Mouse (Mus musculus) stomach, postnatal 0 days (tissue): ENCODE measurements around the gene Wnt1. TPM values are rescaled to one million over a fixed set of nuclear protein-coding genes. Genes with fewer than 3 reads are reported as not detected.

Experiments
- ATAC-seq: fragments of 200-750 bp; cut with Nextera tagmentation; 2 replicates; pipeline ENCODE4 v1.8.0; 2017; ENCODE audit not compliant: low FRiP score, low TSS enrichment
- DNase-seq: peaks from one replicate; pipeline ENCODE4 v3.0.0-alpha.2; 2016; ENCODE audit warnings: low spot score
- H3K27ac ChIP-seq: fragments of 300-500 bp; sonication (generic); replicated peaks from 2 replicates; pipeline ENCODE4 v1.5.1; 2014; ENCODE audit warnings: mild to moderate bottlenecking, control low read depth
- H3K27me3 ChIP-seq: fragments of 300-500 bp; sonication (generic); 2 replicates; pipeline ENCODE4 v1.6.1; 2014; ENCODE audit warnings: low read length; ENCODE audit not compliant: control insufficient read depth, insufficient read depth
- H3K36me3 ChIP-seq: fragments of 300-500 bp; sonication (generic); 2 replicates; pipeline ENCODE4 v1.6.1; 2014; ENCODE audit warnings: low read length, mixed read lengths; ENCODE audit not compliant: control insufficient read depth, insufficient read depth
- H3K4me1 ChIP-seq: fragments of 300-500 bp; sonication (generic); replicated peaks from 2 replicates; pipeline ENCODE4 v1.6.1; 2014; ENCODE audit warnings: antibody characterized with exemption; ENCODE audit not compliant: control insufficient read depth, insufficient read depth
- H3K4me2 ChIP-seq: fragments of 300-500 bp; sonication (generic); replicated peaks from 2 replicates; pipeline ENCODE4 v1.6.1; 2014; ENCODE audit warnings: low read depth, mild to moderate bottlenecking, control low read depth, moderate library complexity
- H3K4me3 ChIP-seq: fragments of 300-500 bp; sonication (generic); 2 replicates; pipeline ENCODE4 v1.5.1; 2014; ENCODE audit warnings: low read depth, low read length, control low read depth
- H3K9ac ChIP-seq: fragments of 300-500 bp; sonication (generic); 2 replicates; pipeline ENCODE4 v1.6.1; 2014; ENCODE audit warnings: mild to moderate bottlenecking, low read length, control low read depth, mixed read lengths
- H3K9me3 ChIP-seq: fragments of 300-500 bp; sonication (generic); 2 replicates; pipeline ENCODE4 v1.6.1; 2016; ENCODE audit warnings: low read length; ENCODE audit not compliant: control insufficient read depth
- CTCF ChIP-seq: IDR thresholded peaks from 2 replicates; pipeline ENCODE4 v1.5.1; 2016; ENCODE audit warnings: antibody characterized with exemption, low read depth, mild to moderate bottlenecking, moderate library complexity
- EP300 ChIP-seq: optimal IDR thresholded peaks from 2 replicates; pipeline ENCODE3; 2016; ENCODE audit warnings: antibody characterized with exemption
- WGBS: fragments of 180-500 bp; shearing (Covaris S2); extraction: QIAGEN DNeasy Blood & Tissue Kit; methylation state at CpG from one replicate; pipeline ENCODE4 v1.1.7; 2014; 5-methylcytosine and 5-hydroxymethylcytosine counted together
- polyA plus RNA-seq: library from polyadenylated mRNA; unstranded; fragments of >200 nt; fragmentation: Nextera tagmentation; extraction: Ambion mirVana; gene quantifications from 2 replicates; pipeline ENCODE4 v1.2.1, GENCODE M21; 2015

Wnt1 gene
- polyA plus RNA-seq, 1 experiment from 2014 or later: not detected

- Histone ChIP-seq H3K4me3 (no peak overlapping the region), H3K4me1 (peaks cover 5% of the 10 kb centered on the region; the same call in 1 of the 2 replicates), H3K9me3 (no peaks in the 10 kb centered on the region), H3K27ac (no peak overlapping the region), H3K9ac (no peak overlapping the region), H3K27me3 (peaks cover 31% of the 10 kb centered on the region; the same call in 1 of the 2 replicates), H3K36me3 (no peaks in the 10 kb centered on the region), H3K4me2 (0 out of 2 replicates have a peak overlapping the region, but pooled peaks have one; percentile 1)
- WGBS: 8% methylated on average over 8 of the region's 8 CpGs
- DNase-seq (peak; percentile 17), ATAC-seq (peak; percentile 48; the same call in 1 of the 2 replicates)
- TF ChIP-seq CTCF (peak; percentile 37), EP300 (no peak)
These were observed 9.6 kb upstream of the Wnt1 start for GRCm38 (mm10) chr15:98780075-98780474.

- peak; percentile 25; the same call in 1 of the 2 replicates for ATAC-seq
- 0 out of 2 replicates have a peak overlapping the region, but pooled peaks have one; percentile 1 for H3K4me2 ChIP-seq
These were observed 9.1 kb upstream of the Wnt1 start for GRCm38 (mm10) chr15:98780573-98780972.

GRCm38 (mm10) chr15:98781166-98781565 lies 8.5 kb upstream of the Wnt1 start:
- no peak overlapping the region for H3K4me2 ChIP-seq
- peaks cover 4% of the 10 kb centered on the region; the same call in 1 of the 2 replicates for H3K4me1 ChIP-seq
- 33% methylated on average over 6 of the region's 6 CpGs for WGBS
- H3K27ac ChIP-seq: no peak overlapping the region
- TF ChIP-seq EP300: no peak
- peak; percentile 29 for TF ChIP-seq CTCF
- no peak overlapping the region for H3K9ac ChIP-seq
- no peak for DNase-seq
- ATAC-seq: no peak
- no peaks in the 10 kb centered on the region for H3K9me3 ChIP-seq
- H3K4me3 ChIP-seq: no peak overlapping the region
- no peaks in the 10 kb centered on the region for H3K36me3 ChIP-seq
- peaks cover 25% of the 10 kb centered on the region; the same call in 1 of the 2 replicates for H3K27me3 ChIP-seq

More at GRCm38 (mm10) chr15:98780573-98780972, 9.1 kb upstream of the Wnt1 start:
- no peaks in the 10 kb centered on the region for H3K36me3 ChIP-seq
- no peak for TF ChIP-seq EP300
- TF ChIP-seq CTCF: peak; percentile 49
- DNase-seq: peak; percentile 50
- peaks cover 31% of the 10 kb centered on the region; the same call in 1 of the 2 replicates for H3K27me3 ChIP-seq
- WGBS: 7% methylated on average over 13 of the region's 13 CpGs
- no peaks in the 10 kb centered on the region for H3K9me3 ChIP-seq
- H3K9ac ChIP-seq: no peak overlapping the region
- no peak overlapping the region for H3K4me3 ChIP-seq
- H3K27ac ChIP-seq: no peak overlapping the region
- peaks cover 5% of the 10 kb centered on the region; the same call in 1 of the 2 replicates for H3K4me1 ChIP-seq

GRCm38 (mm10) chr15:98785744-98786143 lies 3.9 kb upstream of the Wnt1 start:
- no peak overlapping the region for H3K27ac ChIP-seq
- H3K9me3 ChIP-seq: no peaks in the 10 kb centered on the region
- no peak overlapping the region for H3K4me2 ChIP-seq
- H3K4me1 ChIP-seq: no peaks in the 10 kb centered on the region
- ATAC-seq (no peak), DNase-seq (peak; percentile 30)
- no peak overlapping the region for H3K4me3 ChIP-seq
- 41% methylated on average over 7 of the region's 7 CpGs for WGBS
- no peaks in the 10 kb centered on the region for H3K36me3 ChIP-seq
- no peak overlapping the region for H3K9ac ChIP-seq
- peaks cover 14% of the 10 kb centered on the region for H3K27me3 ChIP-seq
- peak; percentile 66 for TF ChIP-seq CTCF
- no peak for TF ChIP-seq EP300

GRCm38 (mm10) chr15:98787930-98788329 lies 1.7 kb upstream of the Wnt1 start:
- Histone ChIP-seq H3K4me1 (no peaks in the 10 kb centered on the region), H3K9me3 (no peaks in the 10 kb centered on the region), H3K4me2 (no peak overlapping the region), H3K27me3 (peaks cover 27% of the 10 kb centered on the region), H3K27ac (no peak overlapping the region), H3K36me3 (no peaks in the 10 kb centered on the region), H3K9ac (no peak overlapping the region), H3K4me3 (no peak overlapping the region)
- DNase-seq (peak; percentile 35), ATAC-seq (no peak)
- WGBS: 36% methylated on average over 4 of the region's 4 CpGs
- TF ChIP-seq EP300 (no peak), CTCF (peak; percentile 73)

- TF ChIP-seq CTCF: no peak
- no peak for TF ChIP-seq EP300
- Histone ChIP-seq H3K4me3 (peak overlapping the region; percentile 19; the same call in 1 of the 2 replicates), H3K4me2 (peak overlapping the region; percentile 11; the same call in 1 of the 2 replicates), H3K9me3 (no peaks in the 10 kb centered on the region), H3K36me3 (no peaks in the 10 kb centered on the region), H3K27me3 (peaks cover 32% of the 10 kb centered on the region), H3K9ac (no peak overlapping the region), H3K27ac (no peak overlapping the region), H3K4me1 (no peaks in the 10 kb centered on the region)
- ATAC-seq (no peak), DNase-seq (peak; percentile 14)
- 13% methylated on average over 24 of the region's 24 CpGs for WGBS
These were observed 541 bp upstream of the Wnt1 start for GRCm38 (mm10) chr15:98788972-98789660.
